Mouse (Mus musculus): ENCODE results near the gene March11.

DNA sequence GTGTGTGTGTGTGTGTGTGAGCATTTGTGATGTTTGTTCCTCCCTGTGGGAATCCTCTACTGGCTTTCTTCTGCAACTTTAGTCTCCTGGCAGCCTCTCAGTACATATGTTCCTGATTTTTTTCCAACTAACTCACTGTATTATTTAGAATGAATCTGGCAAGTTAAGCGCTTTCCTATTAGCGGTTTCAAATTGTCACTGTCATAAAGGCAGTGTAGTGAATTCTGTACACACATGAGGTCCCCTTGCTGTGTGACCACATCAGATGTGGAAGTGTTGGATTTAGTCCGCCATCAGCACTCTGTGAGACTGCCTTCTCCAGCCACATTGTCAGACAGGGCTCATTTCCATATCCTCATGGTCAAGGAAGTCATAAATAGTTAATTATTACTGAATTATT is 26.9 kb downstream of the March11 start:
- TF ChIP-seq CTCF (conservative IDR thresholded peaks at IDR 0.05; ENCODE audit: low read length) = no peak
- no peak for TF ChIP-seq NANOG (IDR thresholded peaks at IDR 0.05; ENCODE audit: borderline replicate concordance, low read length)
